Mouse (Mus musculus): ENCODE measurements around the gene Spire2.

Spire2 gene

GRCm38 (mm10) chr8:123348237-123348843, 15.8 kb downstream of the Spire2 start:
- no peak for TF ChIP-seq GATA4 (IDR thresholded peaks at IDR 0.05; ENCODE audit: insufficient replicate concordance, low read length)

DNA sequence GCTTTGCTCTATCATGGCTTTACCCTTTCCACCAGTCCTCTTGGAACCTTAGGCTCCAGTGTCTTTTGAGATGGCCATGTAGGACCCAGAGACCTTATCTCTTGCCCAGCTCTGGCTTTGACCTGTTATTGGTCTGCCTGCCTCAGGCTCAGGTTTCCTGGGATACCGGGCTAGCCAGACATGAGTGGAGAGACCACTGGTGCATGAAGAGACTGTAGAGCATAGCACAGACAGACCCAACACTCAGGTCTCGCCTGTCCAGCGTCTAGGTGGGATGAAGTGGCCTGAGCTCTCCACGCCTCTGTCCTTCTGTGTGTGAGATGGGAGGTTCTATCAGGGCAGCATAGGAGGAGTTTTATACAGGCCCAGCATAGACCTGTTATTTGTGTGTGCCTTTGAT, 16.6 kb downstream of the Spire2 start:
- no peak for TF ChIP-seq GATA4 (IDR thresholded peaks at IDR 0.05; ENCODE audit: insufficient replicate concordance, low read length)

- no peak for TF ChIP-seq GATA4 (IDR thresholded peaks at IDR 0.05; ENCODE audit: insufficient replicate concordance, low read length)
These were observed 19.6 kb downstream of the Spire2 start for GRCm38 (mm10) chr8:123352118-123352517.

- TF ChIP-seq GATA4 (IDR thresholded peaks at IDR 0.05; ENCODE audit: insufficient replicate concordance, low read length) = no peak
These were observed 20.3 kb downstream of the Spire2 start for GRCm38 (mm10) chr8:123352786-123353185.

DNA sequence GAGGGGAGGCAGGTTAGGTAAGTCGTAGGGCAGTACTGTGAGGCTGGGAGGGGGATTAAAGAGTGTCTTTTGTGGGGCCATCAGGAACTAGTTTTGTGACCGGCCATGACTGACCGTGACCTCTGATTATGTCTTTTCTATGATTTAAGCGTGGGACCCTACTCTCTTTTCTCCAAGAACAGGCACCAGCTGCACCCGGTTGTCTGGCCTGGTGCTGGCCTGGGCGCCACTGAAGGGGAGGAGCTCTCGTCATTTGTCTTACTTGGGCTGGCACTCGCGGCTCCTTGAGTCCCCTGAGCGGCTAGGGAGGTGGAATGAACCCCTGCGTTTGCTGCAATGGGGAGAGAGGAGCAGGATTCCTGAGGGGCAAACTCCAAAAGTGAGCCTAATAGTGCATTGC, 20.7 kb downstream of the Spire2 start:
- TF ChIP-seq GATA4 (IDR thresholded peaks at IDR 0.05; ENCODE audit: insufficient replicate concordance, low read length) = no peak

DNA sequence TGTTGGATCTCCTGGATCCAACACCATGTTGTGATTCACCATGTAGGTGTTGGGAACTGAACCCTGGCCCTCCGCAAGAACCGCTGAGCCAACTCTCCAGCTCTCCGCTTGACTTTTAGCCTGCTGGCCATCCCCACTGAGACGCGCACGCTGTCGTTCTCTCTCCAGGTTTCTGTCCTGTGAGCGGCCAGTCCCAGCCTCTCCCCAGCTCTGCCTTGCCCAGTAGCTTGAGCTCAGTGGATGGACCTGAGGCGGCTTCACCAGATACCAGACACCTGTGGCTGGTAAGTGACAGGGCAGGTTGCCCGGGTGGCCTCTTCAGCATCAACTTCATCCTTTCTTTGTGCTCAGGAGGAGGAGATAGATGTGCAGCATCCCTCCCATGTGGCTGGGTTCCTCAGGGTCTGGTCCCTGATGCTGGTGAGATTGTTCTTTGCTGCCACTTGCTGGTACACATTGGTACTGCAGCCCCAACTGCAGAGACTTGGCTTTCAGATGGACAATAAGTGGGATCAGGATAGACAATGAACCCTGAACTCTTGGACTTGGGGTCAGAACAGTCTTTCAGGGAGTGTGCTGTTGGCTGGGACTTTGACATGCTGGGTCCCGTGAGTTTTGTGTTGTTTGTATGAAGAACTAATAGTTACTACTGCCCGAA, 28.7 kb downstream of the Spire2 start:
- no peak for TF ChIP-seq GATA4 (IDR thresholded peaks at IDR 0.05; ENCODE audit: insufficient replicate concordance, low read length)

DNA sequence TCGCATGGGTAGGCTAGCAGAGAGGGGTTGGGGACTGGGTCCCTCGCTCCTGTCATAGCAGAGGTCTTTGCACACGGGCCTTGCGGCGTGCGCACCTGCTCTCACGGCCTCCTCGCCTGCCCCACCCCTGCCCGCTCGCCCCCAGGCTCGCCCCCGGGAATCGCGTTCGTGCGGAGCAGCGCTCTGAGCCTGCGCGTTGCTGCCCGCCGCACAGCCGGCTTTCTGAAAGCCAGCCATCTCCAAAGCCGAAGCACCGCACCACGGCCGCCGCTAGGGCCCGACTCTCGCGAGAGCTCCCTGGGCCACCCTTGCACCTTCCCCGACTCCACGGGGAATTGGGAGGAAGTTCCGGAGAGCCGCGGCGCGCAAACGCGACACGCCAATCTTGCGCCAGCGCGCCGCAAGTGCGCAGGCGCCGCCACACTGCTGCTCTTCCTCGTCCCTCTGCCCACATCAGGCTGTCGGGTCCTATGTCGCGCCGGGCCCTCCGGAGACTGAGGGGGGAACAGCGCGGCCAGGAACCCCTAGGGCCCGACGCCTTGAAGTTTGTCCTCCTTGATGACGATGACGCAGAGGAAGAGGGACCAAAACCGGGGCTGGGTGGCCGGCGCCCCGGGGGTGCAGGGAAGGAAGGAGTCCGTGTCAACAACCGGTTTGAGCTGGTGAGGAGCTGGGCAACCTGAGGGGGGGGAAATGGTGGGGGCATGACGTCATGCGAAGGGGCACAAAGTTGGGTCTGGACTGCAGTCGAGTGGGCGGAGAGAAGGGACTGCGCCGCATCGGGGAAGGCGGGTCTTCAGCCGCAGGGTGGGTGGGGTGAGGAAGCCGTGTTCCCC, 41.1 kb downstream of the Spire2 start, which contains the start of gene Tcf25:
Gene Tcf25 (plus strand): TSS at position 351 of the 836 bp plus-strand sequence.
- no peak; the same call in 1 of the 2 replicates for TF ChIP-seq GATA4 (IDR thresholded peaks at IDR 0.05; ENCODE audit: insufficient replicate concordance, low read length)

DNA sequence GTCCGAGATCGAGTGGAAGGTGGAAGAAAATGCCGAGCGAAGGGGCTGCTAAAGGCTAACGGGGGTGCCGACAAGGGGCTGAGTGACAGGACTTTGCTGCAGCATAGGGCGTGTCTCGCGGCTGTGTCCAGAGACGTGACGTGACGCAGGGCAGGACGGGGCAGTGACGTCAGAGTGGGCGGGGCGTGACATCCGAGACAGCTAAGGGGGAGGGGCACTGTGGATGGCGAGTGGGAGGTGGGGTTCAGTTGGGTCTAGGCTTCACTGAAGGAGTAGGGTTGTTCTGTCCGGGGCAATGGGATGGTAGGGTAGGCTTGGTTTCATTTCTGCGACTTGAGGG, 41.7 kb downstream of the Spire2 start:
- no peak for TF ChIP-seq GATA4 (IDR thresholded peaks at IDR 0.05; ENCODE audit: insufficient replicate concordance, low read length)

DNA sequence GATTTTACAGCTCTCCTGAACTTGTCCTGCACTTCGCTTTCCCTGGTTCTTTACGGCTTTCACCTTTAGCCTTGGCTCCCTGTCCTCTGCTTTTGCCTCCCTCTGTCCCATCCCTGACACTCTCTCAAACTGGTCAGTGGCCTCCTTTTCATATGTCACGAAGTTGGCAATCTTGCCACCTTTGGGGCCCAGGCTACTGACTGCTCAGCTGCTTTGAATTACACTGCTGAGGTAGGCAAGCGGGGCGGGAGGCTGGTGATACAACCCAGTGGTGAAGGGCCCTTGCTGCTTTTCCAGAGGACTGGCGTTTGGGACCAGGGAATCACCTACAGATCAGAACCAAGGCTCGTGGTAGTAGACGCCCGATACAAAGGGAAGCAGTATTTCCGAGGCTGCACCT, 43.2 kb downstream of the Spire2 start:
- TF ChIP-seq GATA4 (IDR thresholded peaks at IDR 0.05; ENCODE audit: insufficient replicate concordance, low read length) = no peak

- TF ChIP-seq GATA4 (IDR thresholded peaks at IDR 0.05; ENCODE audit: insufficient replicate concordance, low read length) = no peak
These were observed 43.6 kb downstream of the Spire2 start for GRCm38 (mm10) chr8:123376106-123376505.

GRCm38 (mm10) chr8:123381711-123382110, 49.2 kb downstream of the Spire2 start:
- TF ChIP-seq GATA4 (IDR thresholded peaks at IDR 0.05; ENCODE audit: insufficient replicate concordance, low read length) = no peak

- TF ChIP-seq GATA4 (IDR thresholded peaks at IDR 0.05; ENCODE audit: insufficient replicate concordance, low read length) = no peak
These were observed 50.0 kb downstream of the Spire2 start for GRCm38 (mm10) chr8:123382516-123382915.

DNA sequence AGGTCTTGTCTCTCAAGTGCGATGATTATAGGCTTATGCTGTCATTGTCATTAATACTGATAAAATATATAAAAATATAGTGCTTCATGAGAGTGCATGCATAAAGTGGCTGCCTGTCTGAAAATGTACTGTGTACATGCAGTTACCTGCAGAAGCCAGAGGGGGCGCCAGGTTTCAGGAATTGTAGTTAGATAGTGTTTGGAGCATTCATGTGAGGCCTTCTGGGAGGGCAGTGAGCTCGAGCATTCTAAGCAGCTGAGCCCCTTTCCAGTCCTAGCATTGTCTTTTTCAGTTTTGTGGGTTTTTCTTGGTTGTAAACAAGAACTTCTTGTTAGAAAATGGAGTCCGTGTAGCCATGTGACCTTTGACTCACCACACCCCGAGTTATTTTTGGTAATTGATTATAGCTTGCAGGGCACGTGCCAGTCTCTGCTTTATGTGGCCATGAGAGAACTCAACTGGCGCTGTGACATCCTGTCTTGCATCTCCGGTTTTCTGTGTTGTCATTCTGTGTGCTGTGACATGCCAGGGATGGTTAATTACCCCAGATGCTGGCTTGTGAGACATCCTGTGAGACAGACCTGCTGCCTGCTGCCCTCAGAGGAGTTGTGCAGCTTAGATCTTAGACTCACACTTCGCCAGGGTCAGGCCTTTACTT, 52.5 kb downstream of the Spire2 start:
- TF ChIP-seq GATA4 (IDR thresholded peaks at IDR 0.05; ENCODE audit: insufficient replicate concordance, low read length) = no peak

- no peak for TF ChIP-seq GATA4 (IDR thresholded peaks at IDR 0.05; ENCODE audit: insufficient replicate concordance, low read length)
These were observed 54.5 kb downstream of the Spire2 start for GRCm38 (mm10) chr8:123387041-123387440.

DNA sequence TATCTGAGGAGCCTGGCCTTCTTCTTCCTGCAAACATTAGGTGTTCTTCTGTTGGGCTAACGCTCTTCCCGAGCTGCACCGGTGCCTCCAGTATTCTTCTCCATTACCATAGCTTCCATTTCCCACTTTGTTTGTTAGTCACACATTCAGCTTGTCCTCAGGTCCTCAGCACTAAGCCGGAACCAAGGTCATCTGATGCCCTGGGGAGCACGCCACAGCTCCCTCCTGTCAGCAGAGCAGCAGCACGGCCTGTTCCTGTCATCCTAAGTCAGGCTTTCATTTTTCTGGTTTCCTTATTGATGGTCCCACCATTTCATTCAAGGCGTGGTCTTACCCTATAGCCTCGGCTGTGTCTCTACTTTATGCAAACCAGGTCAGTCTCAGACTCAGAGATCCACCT, 55.3 kb downstream of the Spire2 start:
- no peak for TF ChIP-seq GATA4 (IDR thresholded peaks at IDR 0.05; ENCODE audit: insufficient replicate concordance, low read length)

DNA sequence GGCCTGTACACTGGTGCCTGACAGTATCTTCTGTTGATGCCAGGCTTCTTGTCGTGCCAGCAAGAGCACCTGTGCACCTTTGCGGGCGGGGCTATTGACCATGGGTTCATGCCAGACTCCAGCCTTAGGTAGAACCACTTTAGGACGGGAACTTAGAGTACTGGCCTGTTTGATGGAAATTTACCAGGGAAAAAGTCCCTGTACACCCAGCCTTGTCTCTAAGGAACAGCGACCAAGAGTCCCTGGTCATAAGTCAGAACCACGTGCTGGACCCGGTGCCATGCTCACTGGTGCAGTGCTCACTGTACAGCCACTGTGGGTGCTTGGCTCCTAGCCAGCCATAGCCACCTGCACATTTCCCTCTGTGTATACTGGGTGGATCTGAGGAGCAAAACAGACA, 56.5 kb downstream of the Spire2 start:
- TF ChIP-seq GATA4 (IDR thresholded peaks at IDR 0.05; ENCODE audit: insufficient replicate concordance, low read length) = no peak
